Mouse (Mus musculus) spleen, postnatal 10 days (tissue): ENCODE measurements at regions not wholly inside any gene's neighbourhood (a gene's known extent, or its start where the extent isn't known, plus 50 kb on each side); places are given as distances from the start of the nearest gene placed in this dataset.

Experiments used
- DNase-seq, 2 experiments: peaks; one replicate each; pipeline ENCODE4 v3.0.0; 2021 to 2022; ENCODE audit warnings: low spot score in 2 of 2

- no peak for DNase-seq
Observed at GRCm38 (mm10) chr2:148506966-148507365, 63.6 kb upstream of the Cd93 start.

DNA sequence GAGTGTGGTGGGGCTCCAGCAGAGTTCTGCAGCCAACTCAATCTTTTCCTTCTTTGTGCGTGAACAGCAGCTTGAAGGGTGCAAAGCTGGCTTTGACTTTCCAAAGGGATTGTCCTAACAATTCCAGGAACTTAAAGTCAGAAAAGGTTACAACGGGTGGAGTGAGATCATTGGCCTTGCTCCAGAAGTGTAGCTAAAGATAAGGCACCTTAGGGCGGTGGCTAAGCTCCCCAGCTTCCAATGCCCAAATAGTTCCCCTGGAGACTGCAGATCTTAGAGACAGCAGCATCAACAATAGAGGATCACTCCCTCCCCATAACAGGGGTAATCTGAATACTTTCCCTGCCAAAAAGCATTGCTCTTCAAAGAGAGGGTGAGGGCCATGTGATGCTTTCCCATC, 62.3 kb upstream of the Cd93 start:
- DNase-seq = no peak

DNA sequence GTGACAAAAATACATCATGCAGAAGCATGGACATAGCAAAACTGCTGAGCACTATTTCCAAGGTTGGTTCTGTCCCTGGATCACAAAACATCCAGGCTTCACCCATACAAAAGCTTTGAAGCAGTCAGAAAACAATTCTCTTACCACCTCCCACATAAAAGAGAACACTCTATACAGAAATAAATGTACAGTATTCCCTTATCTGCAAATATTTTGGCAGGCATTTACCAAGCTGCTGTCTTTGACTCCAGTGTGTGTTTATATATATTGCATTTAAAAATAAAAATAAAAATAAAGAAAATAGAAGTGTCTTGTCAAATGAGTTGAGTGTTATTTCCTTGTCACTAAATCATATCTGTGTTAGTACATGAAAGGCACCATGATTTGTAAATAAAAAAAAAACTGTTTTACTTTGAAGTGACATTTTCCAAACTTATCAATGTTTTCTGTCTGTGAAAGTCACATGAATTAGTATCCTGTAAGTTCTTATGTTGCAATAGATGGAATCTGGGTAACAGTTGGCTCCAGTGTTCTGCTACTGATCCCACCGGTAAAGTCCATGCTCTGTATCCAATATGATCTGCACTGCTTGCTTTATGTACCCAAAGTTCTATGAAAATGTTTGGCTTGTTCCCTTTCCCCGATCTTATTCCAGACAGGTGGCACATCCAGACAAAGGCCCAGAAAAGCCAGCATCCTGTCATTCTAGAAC, 59.9 kb upstream of the Cd93 start:
- DNase-seq = no peak

GRCm38 (mm10) chr2:148502321-148502720, 59.0 kb upstream of the Cd93 start:
- DNase-seq = no peak

GRCm38 (mm10) chr2:148500235-148500936, 57.0 kb upstream of the Cd93 start:
- peak in 1 of 2 experiments; percentile 38 for DNase-seq

GRCm38 (mm10) chr2:148497452-148498302, 54.3 kb upstream of the Cd93 start:
- no peak for DNase-seq

DNA sequence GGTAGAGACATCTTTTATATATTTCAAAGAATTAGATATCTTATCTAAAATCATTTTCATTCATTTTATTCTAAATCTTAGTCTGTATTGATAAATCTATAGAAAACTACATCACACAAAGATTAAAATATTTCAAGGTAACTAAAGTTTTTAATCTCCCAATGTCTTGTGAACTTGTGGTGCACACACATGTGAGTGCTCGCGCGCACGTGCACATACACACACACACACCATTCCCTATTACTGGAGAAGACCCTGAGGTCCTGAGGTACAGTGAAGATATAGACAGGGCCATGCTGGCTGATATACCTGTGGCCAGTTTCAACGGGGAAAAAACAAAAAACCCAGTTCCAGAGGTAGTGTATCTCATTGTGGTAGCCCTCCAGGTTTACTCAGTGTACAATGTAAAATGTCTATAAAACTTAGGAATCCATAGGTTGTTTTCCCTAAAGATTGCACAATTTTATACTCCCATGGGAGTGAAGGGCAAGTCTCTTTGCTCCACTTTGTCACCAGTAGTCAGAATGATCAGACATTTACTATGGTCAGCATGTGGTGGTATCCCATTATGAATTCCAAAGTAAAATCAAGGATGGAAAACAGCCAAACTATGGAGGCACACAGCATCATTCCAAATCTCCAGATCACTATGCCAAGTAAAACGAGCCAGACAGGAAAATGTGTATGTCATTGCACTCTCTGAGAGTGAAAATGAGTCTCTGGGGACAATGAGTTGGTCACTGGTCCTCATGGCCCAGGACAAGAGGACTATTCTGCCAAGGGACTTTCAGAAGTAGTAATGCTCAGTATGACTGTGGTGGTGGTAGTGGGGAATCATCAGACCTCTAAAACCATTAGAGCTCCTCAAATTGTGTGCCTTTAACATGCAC, 53.0 kb upstream of the Cd93 start:
- DNase-seq = no peak

DNA sequence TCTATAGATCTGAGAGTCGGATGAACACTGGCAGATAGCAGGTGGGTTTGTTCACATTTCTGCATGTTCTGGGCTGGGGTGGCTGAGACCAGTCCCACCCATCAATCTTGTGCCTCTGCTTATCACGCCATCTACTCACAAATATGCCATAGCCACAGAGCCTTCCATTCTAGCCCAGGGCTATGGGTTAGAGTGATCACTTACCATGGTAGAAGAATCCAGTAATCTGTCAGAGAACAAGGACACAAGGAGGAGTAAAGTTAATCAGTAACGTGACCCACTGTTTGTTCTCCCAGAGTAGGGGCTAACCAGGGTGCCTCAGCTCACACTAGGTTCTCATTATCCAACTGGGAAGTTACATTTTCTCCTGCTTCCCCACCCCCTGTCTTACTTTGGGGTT, 52.1 kb upstream of the Cd93 start:
- no peak for DNase-seq

DNA sequence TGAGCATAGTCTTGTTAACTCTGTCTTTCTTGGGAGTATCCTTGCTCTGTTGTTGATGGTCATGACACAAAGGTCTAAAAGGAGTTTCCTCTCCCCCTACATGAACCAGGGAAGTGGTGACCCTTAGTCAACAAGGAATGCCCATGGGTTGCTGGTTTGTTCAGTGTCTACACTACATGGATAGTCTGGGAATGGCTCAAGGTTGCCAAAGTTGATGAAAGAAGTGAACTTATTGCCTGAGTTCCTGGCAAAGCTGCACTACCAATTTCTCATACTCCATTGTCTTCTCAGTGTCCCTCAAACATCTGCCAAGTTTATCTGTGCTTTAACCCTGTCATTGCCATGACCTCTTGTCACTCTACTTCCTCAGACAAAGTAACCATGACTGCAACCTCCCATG, 49.9 kb upstream of the Cd93 start:
- DNase-seq = no peak
